Mouse (Mus musculus): ENCODE data around the gene Nfkb2. TPM values are rescaled to one million over a fixed set of nuclear protein-coding genes. Genes with fewer than 3 reads are reported as not detected.
A peak's percentile ranks its signal among the peaks of the same experiment; 100 is the strongest.

Gene Nfkb2
- polyA plus RNA-seq (2014; fragmentation: Nextera tagmentation; extraction: Ambion mirVana): 1.4 and 2.2 TPM in 2 replicates

DNA sequence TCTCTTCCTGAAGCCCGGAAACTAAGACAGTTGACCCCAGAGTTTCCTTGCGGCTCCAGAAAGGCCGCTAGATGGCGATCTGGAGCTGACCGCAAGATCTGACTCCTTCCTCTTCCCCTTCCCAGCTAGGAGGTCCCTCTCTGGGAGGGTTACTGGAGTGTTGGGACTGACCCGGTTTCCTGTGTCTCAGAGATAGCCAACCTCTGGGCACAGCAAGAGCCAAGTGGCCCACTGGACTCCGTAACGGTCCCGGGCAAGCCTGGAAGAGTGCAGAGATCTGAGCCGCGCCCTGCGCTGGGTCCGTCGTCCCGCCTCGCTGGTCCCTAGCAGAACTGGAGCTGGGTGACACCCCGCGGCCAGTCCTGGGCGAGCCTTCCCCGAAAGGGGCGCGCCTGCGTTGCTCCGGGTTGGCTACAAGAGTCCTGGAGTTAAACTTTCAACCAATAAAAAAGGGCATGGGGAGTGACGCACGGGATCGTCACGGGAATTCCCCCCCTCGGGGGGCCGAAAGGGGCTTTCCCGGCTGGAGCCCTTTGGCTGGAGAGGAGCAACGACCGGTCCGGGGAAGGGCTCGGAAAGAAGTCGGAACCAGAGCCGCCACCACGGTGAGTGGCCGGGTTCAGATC lies at the start of gene Nfkb2:
TSS of gene Nfkb2 (plus strand) at position 105 of the 626 bp plus-strand sequence.
- Histone ChIP-seq H3K9me3 (ENCODE audit: control insufficient read depth, low read length) (no peaks in the 10 kb centered on the region), H3K27ac (ENCODE audit: low read depth, low read length) (0 out of 2 replicates have a peak within 1 kb of the TSS, but pooled peaks have one; percentile 34), H3K4me2 (ENCODE audit: low read depth, low read length) (peak within 1 kb of the TSS; percentile 88), H3K27me3 (ENCODE audit: control insufficient read depth, insufficient read depth, low read length) (peaks cover 8% of the 10 kb centered on the region), H3K4me1 (ENCODE audit: control insufficient read depth, insufficient read depth, low read length) (peaks cover 17% of the 10 kb centered on the region), H3K4me3 (ENCODE audit: low read depth, low read length) (peak within 1 kb of the TSS; percentile 40), H3K36me3 (ENCODE audit: control insufficient read depth, insufficient read depth, low read length) (no peaks in the 10 kb centered on the region), H3K9ac (replicated peaks; ENCODE audit: low read depth, low read length) (peak within 1 kb of the TSS; percentile 37)
- ATAC-seq (ENCODE audit: low read depth): peak; percentile 65
- under 1% methylated on average over 39 of the region's 39 CpGs for WGBS

DNA sequence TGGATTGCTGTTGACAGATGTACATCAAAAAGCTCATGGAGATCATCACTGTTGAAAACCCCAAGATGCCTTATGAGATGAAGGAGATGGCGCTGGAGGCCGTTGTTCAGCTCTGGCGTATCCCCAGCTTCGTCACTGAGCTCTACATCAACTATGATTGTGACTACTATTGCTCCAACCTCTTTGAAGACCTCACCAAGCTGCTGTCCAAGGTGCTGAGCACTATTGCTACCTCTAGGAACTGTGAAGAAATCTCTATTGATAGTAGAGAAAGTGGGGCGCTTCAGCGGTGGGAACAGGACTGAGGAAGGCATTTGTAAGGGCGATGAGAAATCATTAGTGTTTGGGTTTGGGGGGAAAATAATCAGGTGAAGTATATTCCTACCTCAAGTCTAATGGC lies 39.4 kb upstream of the Nfkb2 start:
- no peak for ATAC-seq (ENCODE audit: low read depth)
- WGBS: 94% methylated on average over 7 of the region's 7 CpGs
- H3K9ac ChIP-seq (replicated peaks; ENCODE audit: low read depth, low read length): no peak overlapping the region
- H3K27me3 ChIP-seq (ENCODE audit: control insufficient read depth, insufficient read depth, low read length): no peaks in the 10 kb centered on the region
- H3K4me3 ChIP-seq (ENCODE audit: low read depth, low read length): no peak overlapping the region
- no peaks in the 10 kb centered on the region for H3K4me1 ChIP-seq (ENCODE audit: control insufficient read depth, insufficient read depth, low read length)
- no peaks in the 10 kb centered on the region for H3K9me3 ChIP-seq (ENCODE audit: control insufficient read depth, low read length)
- no peak overlapping the region for H3K4me2 ChIP-seq (ENCODE audit: low read depth, low read length)
- H3K27ac ChIP-seq (ENCODE audit: low read depth, low read length): no peak overlapping the region
- peaks cover 77% of the 10 kb centered on the region for H3K36me3 ChIP-seq (ENCODE audit: control insufficient read depth, insufficient read depth, low read length)

DNA sequence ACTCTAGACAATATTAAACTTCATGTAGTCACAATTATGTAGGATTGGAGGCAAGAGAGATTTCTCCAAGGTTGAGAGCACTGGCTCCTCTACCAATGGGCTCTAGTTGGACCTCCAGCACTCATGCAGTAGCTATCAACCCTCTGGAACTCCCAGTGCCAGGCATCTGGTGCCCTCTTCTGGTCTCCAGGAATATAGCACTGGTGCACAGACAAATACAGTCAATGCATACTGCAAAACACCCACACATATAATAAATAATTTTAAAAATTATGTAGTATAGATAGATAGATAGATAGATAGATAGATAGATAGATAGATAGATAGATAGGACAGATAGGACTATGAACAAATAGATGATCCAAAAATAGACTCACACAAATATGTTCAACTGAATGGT lies 28.8 kb upstream of the Nfkb2 start:
- Histone ChIP-seq H3K4me1 (ENCODE audit: control insufficient read depth, insufficient read depth, low read length) (no peaks in the 10 kb centered on the region), H3K4me3 (ENCODE audit: low read depth, low read length) (no peak overlapping the region), H3K9me3 (ENCODE audit: control insufficient read depth, low read length) (no peaks in the 10 kb centered on the region), H3K4me2 (ENCODE audit: low read depth, low read length) (no peak overlapping the region), H3K27me3 (ENCODE audit: control insufficient read depth, insufficient read depth, low read length) (no peaks in the 10 kb centered on the region), H3K27ac (ENCODE audit: low read depth, low read length) (no peak overlapping the region), H3K36me3 (ENCODE audit: control insufficient read depth, insufficient read depth, low read length) (peaks cover 48% of the 10 kb centered on the region), H3K9ac (replicated peaks; ENCODE audit: low read depth, low read length) (no peak overlapping the region)
- ATAC-seq (ENCODE audit: low read depth): no peak

DNA sequence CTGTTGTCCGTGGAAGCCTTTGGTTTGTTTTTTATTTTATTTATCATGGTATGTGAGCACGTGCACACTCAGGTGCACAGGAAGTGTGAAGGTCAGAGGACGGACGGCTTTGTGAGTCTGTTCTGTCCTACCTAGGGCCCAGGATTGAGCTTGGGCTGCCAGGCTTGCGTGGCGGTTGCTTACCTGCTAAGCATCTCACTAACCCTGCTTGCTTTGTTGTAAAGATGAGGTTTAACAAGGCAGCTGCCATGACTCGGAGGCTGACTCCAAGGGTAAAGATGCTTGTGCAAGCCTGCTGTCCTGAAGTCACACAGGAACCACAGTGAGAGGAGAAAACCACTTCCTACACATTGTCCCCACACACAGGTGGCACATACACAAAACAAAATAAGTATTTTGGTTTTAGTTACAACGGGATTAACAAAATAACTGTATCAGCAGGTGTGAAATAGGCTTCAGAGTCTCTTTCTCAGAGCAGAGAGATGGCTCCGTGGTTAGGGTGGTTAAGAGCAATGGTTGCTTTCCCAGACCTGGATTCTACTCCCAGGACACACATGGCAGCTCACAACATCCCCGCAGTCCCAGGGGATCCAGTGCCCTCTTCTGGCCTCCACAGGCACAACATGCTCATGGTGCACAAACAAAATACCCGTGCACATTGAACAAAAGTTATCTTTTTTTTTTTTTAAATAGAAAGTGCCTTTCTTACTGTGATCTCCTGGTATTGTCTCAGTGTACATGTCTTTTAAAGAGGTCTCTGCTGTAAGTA lies 21.9 kb upstream of the Nfkb2 start:
- peaks cover 63% of the 10 kb centered on the region for H3K36me3 ChIP-seq (ENCODE audit: control insufficient read depth, insufficient read depth, low read length)
- no peak overlapping the region for H3K4me3 ChIP-seq (ENCODE audit: low read depth, low read length)
- no peak overlapping the region for H3K27ac ChIP-seq (ENCODE audit: low read depth, low read length)
- no peaks in the 10 kb centered on the region for H3K27me3 ChIP-seq (ENCODE audit: control insufficient read depth, insufficient read depth, low read length)
- no peak for ATAC-seq (ENCODE audit: low read depth)
- no peak overlapping the region for H3K9ac ChIP-seq (replicated peaks; ENCODE audit: low read depth, low read length)
- H3K4me1 ChIP-seq (ENCODE audit: control insufficient read depth, insufficient read depth, low read length): no peaks in the 10 kb centered on the region
- WGBS: 95% methylated on average over 11 of the region's 11 CpGs
- no peak overlapping the region for H3K4me2 ChIP-seq (ENCODE audit: low read depth, low read length)
- H3K9me3 ChIP-seq (ENCODE audit: control insufficient read depth, low read length): no peaks in the 10 kb centered on the region

DNA sequence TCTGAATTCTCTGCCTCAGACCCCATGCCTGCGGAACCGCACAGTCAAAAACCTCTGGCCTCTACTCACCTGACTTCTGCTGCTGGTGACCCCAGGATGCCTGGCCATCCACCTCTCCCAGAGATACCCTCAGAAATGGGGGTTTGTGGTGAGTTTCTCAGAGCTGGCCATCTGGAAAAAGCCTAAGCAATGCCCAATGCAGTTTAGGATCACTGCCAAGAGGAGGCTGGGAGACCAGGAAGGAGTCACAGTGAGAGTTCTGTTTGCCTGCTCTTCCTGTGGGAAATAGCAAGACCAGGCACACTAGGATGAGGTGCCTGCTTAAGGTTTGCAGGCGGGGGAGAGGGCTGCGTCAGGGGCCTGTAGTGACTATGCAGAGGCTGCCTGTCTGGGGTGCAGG lies 19.4 kb upstream of the Nfkb2 start:
- Histone ChIP-seq H3K36me3 (ENCODE audit: control insufficient read depth, insufficient read depth, low read length) (peaks cover 55% of the 10 kb centered on the region), H3K4me3 (ENCODE audit: low read depth, low read length) (no peak overlapping the region), H3K4me2 (ENCODE audit: low read depth, low read length) (no peak overlapping the region), H3K27me3 (ENCODE audit: control insufficient read depth, insufficient read depth, low read length) (no peaks in the 10 kb centered on the region), H3K9me3 (ENCODE audit: control insufficient read depth, low read length) (no peaks in the 10 kb centered on the region), H3K27ac (ENCODE audit: low read depth, low read length) (no peak overlapping the region), H3K4me1 (ENCODE audit: control insufficient read depth, insufficient read depth, low read length) (no peaks in the 10 kb centered on the region), H3K9ac (replicated peaks; ENCODE audit: low read depth, low read length) (no peak overlapping the region)
- WGBS: 92% methylated on average over 4 of the region's 4 CpGs
- no peak for ATAC-seq (ENCODE audit: low read depth)

DNA sequence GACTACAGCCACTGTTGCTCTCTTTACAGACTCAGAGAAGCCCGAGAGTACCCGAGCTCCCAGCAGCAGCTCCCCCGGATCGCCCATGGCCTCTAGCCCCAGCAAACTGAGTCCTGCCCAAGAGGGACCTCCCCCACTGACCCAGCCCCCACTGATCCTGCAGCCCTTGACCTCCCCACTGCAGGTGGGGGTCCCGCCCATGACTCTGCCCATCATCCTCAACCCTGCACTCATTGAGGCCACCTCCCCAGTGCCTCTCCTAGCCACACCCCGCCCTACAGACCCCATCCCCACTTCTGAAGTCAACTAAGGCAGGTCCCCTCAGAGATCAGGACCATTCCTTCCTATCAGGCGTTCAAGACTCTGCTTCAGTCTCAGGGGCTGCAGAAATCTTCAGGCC lies 18.5 kb upstream of the Nfkb2 start:
- H3K27ac ChIP-seq (ENCODE audit: low read depth, low read length): no peak overlapping the region
- ATAC-seq (ENCODE audit: low read depth): no peak
- no peaks in the 10 kb centered on the region for H3K4me1 ChIP-seq (ENCODE audit: control insufficient read depth, insufficient read depth, low read length)
- no peak overlapping the region for H3K4me2 ChIP-seq (ENCODE audit: low read depth, low read length)
- 79% methylated on average over 7 of the region's 7 CpGs for WGBS
- H3K9me3 ChIP-seq (ENCODE audit: control insufficient read depth, low read length): no peaks in the 10 kb centered on the region
- no peak overlapping the region for H3K4me3 ChIP-seq (ENCODE audit: low read depth, low read length)
- no peak overlapping the region for H3K9ac ChIP-seq (replicated peaks; ENCODE audit: low read depth, low read length)
- no peaks in the 10 kb centered on the region for H3K27me3 ChIP-seq (ENCODE audit: control insufficient read depth, insufficient read depth, low read length)
- peaks cover 45% of the 10 kb centered on the region for H3K36me3 ChIP-seq (ENCODE audit: control insufficient read depth, insufficient read depth, low read length)

DNA sequence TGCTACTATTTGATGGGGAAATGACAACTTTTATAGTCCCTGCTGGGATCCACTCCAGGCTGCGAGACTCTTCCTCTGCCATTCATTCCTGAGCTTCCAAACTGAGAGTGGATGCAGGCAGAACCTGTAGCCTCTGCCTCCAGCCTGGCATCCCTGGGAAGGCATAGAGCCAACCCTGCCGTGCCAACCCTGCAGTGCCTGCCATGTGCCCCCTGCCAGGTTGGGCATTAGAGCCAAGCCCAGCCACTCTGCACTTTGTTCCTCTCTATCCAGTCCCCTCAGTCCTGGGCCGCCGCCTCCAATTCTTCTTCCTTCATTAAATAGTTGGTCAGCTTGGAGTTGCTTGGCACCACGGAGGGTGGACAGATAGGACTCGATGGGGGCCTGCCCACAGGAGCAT lies 18.1 kb upstream of the Nfkb2 start:
- no peaks in the 10 kb centered on the region for H3K9me3 ChIP-seq (ENCODE audit: control insufficient read depth, low read length)
- H3K27ac ChIP-seq (ENCODE audit: low read depth, low read length): no peak overlapping the region
- H3K36me3 ChIP-seq (ENCODE audit: control insufficient read depth, insufficient read depth, low read length): peaks cover 42% of the 10 kb centered on the region
- no peaks in the 10 kb centered on the region for H3K4me1 ChIP-seq (ENCODE audit: control insufficient read depth, insufficient read depth, low read length)
- H3K9ac ChIP-seq (replicated peaks; ENCODE audit: low read depth, low read length): no peak overlapping the region
- no peak overlapping the region for H3K4me3 ChIP-seq (ENCODE audit: low read depth, low read length)
- no peaks in the 10 kb centered on the region for H3K27me3 ChIP-seq (ENCODE audit: control insufficient read depth, insufficient read depth, low read length)
- 93% methylated on average over 6 of the region's 6 CpGs for WGBS
- no peak overlapping the region for H3K4me2 ChIP-seq (ENCODE audit: low read depth, low read length)
- ATAC-seq (ENCODE audit: low read depth): no peak

DNA sequence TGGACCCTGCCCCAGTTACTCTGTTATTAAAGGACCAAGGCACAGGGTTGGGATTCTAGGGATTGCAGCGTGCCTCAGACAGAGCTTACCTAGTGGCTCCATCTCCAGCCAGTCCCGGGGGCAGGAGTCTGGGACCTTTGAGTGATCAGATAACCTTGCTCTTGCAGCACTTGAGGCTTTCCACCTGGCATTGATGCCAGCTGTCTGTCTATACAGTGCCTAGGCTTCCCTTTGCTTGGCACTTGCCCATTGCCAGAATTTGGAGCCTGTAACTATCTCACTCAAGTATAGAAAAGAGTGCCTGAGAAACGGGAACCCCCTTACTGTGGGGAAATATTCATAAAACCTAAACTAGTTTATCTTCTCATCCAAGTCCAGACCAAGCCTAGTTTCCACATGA lies 17.2 kb upstream of the Nfkb2 start:
- WGBS: 96% methylated on average over 3 of the region's 3 CpGs
- no peaks in the 10 kb centered on the region for H3K9me3 ChIP-seq (ENCODE audit: control insufficient read depth, low read length)
- no peak overlapping the region for H3K9ac ChIP-seq (replicated peaks; ENCODE audit: low read depth, low read length)
- H3K27me3 ChIP-seq (ENCODE audit: control insufficient read depth, insufficient read depth, low read length): no peaks in the 10 kb centered on the region
- no peaks in the 10 kb centered on the region for H3K4me1 ChIP-seq (ENCODE audit: control insufficient read depth, insufficient read depth, low read length)
- no peak overlapping the region for H3K27ac ChIP-seq (ENCODE audit: low read depth, low read length)
- no peak overlapping the region for H3K4me3 ChIP-seq (ENCODE audit: low read depth, low read length)
- H3K36me3 ChIP-seq (ENCODE audit: control insufficient read depth, insufficient read depth, low read length): peaks cover 36% of the 10 kb centered on the region
- no peak overlapping the region for H3K4me2 ChIP-seq (ENCODE audit: low read depth, low read length)
- ATAC-seq (ENCODE audit: low read depth): no peak

DNA sequence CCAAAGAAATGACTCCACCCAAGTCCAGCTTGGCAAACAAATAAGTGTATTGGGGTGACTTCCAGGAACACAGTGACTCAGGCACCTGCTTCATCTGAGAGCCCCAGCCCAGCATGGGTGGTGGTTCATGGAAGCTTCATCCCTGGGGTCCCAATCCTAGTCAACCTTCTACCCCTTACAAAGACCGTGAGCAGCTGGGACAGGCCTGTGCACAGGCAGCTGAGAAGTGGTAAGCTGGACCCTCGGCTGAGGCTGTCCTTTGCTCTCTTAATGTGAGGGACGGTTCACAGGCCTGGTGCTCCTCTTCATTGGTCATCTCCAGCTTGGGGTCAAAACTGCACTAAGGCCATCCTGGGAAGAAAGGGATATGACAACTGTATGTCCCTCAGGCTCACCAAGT lies 16.6 kb upstream of the Nfkb2 start:
- H3K4me3 ChIP-seq (ENCODE audit: low read depth, low read length): no peak overlapping the region
- H3K4me1 ChIP-seq (ENCODE audit: control insufficient read depth, insufficient read depth, low read length): no peaks in the 10 kb centered on the region
- no peak overlapping the region for H3K9ac ChIP-seq (replicated peaks; ENCODE audit: low read depth, low read length)
- H3K27me3 ChIP-seq (ENCODE audit: control insufficient read depth, insufficient read depth, low read length): no peaks in the 10 kb centered on the region
- 93% methylated on average over 3 of the region's 3 CpGs for WGBS
- peaks cover 32% of the 10 kb centered on the region for H3K36me3 ChIP-seq (ENCODE audit: control insufficient read depth, insufficient read depth, low read length)
- no peak overlapping the region for H3K27ac ChIP-seq (ENCODE audit: low read depth, low read length)
- no peaks in the 10 kb centered on the region for H3K9me3 ChIP-seq (ENCODE audit: control insufficient read depth, low read length)
- no peak for ATAC-seq (ENCODE audit: low read depth)
- H3K4me2 ChIP-seq (ENCODE audit: low read depth, low read length): no peak overlapping the region

Measured in neural tube, embryonic 14.5 days (tissue).